Mouse (Mus musculus) intestine, embryonic 14.5 days (tissue): Measurements from ENCODE around the gene 1810049J17Rik. TPM values are rescaled to one million over a fixed set of nuclear protein-coding genes. Genes with fewer than 3 reads are reported as not detected.

Source experiments
- ATAC-seq: fragments of 200-750 bp; cut with Nextera tagmentation; replicated peaks from 2 replicates; pipeline ENCODE4 v1.8.0; 2017; ENCODE audit warnings: low read depth, moderate number of reproducible peaks, moderate TSS enrichment, moderate library complexity; ENCODE audit not compliant: low FRiP score, low TSS enrichment
- DNase-seq: peaks from one replicate; pipeline ENCODE4 v3.0.0-alpha.2; 2018; ENCODE audit warnings: low spot score
- H3K27ac ChIP-seq: fragments of 300-500 bp; sonication (generic); 2 replicates; pipeline ENCODE4 v1.5.1; 2014; ENCODE audit warnings: low read depth, mild to moderate bottlenecking, control low read depth
- H3K27me3 ChIP-seq: fragments of 300-500 bp; sonication (generic); replicated peaks from 2 replicates; pipeline ENCODE4 v1.6.1; 2014; ENCODE audit warnings: low read length, control low read depth; ENCODE audit not compliant: control insufficient read depth, insufficient read depth
- H3K36me3 ChIP-seq: fragments of 300-500 bp; sonication (generic); 2 replicates; pipeline ENCODE4 v1.6.1; 2014; ENCODE audit warnings: low read length, control low read depth; ENCODE audit not compliant: control insufficient read depth, insufficient read depth
- H3K4me1 ChIP-seq: fragments of 300-500 bp; sonication (generic); replicated peaks from 2 replicates; pipeline ENCODE4 v1.6.1; 2014; ENCODE audit warnings: low read length, control low read depth, mixed read lengths; ENCODE audit not compliant: control insufficient read depth, insufficient read depth
- H3K4me2 ChIP-seq: fragments of 300-500 bp; sonication (generic); 2 replicates; pipeline ENCODE4 v1.6.1; 2014; ENCODE audit warnings: low read length
- H3K4me3 ChIP-seq: fragments of 300-500 bp; sonication (generic); 2 replicates; pipeline ENCODE4 v1.5.1; 2014; ENCODE audit warnings: low read depth, low read length, control low read depth, mixed read lengths
- H3K9ac ChIP-seq: fragments of 300-500 bp; sonication (generic); 2 replicates; pipeline ENCODE4 v1.6.1; 2014; ENCODE audit warnings: mild to moderate bottlenecking, low read length
- H3K9me3 ChIP-seq: fragments of 300-500 bp; sonication (generic); 2 replicates; pipeline ENCODE4 v1.6.1; 2016; ENCODE audit warnings: low read length, control low read depth; ENCODE audit not compliant: control insufficient read depth
- WGBS: fragments of 180-500 bp; shearing (Covaris S2); extraction: QIAGEN DNeasy Blood & Tissue Kit; methylation state at CpG from one replicate; pipeline ENCODE4 v1.1.7; 2014; 5-methylcytosine and 5-hydroxymethylcytosine counted together
- polyA plus RNA-seq: library from polyadenylated mRNA; unstranded; fragments of >200 nt; fragmentation: Nextera tagmentation; extraction: Ambion mirVana; gene quantifications from 2 replicates; pipeline ENCODE4 v1.2.1, GENCODE M21; 2014

1810049J17Rik gene
- polyA plus RNA-seq, 1 experiment from 2014 or later, result 1.7 TPM

GRCm38 (mm10) chr15:12355261-12355660 lies 33.6 kb upstream of the 1810049J17Rik start:
- 76% methylated on average over 6 of the region's 6 CpGs for WGBS
- no peak for ATAC-seq
- peaks cover 57% of the 10 kb centered on the region for H3K36me3 ChIP-seq

GRCm38 (mm10) chr15:12354281-12354810 lies 32.6 kb upstream of the 1810049J17Rik start:
- H3K4me2 ChIP-seq, result no peak overlapping the region
- H3K27me3 ChIP-seq, result no peaks in the 10 kb centered on the region
- no peak for ATAC-seq
- no peaks in the 10 kb centered on the region for H3K9me3 ChIP-seq
- 93% methylated on average over 2 of the region's 2 CpGs for WGBS
- no peak overlapping the region for H3K9ac ChIP-seq
- no peaks in the 10 kb centered on the region for H3K4me1 ChIP-seq
- no peak overlapping the region for H3K27ac ChIP-seq
- no peak for DNase-seq
- peaks cover 65% of the 10 kb centered on the region for H3K36me3 ChIP-seq
- no peak overlapping the region for H3K4me3 ChIP-seq

More at GRCm38 (mm10) chr15:12355261-12355660, 33.6 kb upstream of the 1810049J17Rik start:
- DNase-seq, result no peak
- Histone ChIP-seq H3K4me3 (no peak overlapping the region), H3K27ac (0 out of 2 replicates have a peak overlapping the region, but pooled peaks have one; percentile 10), H3K27me3 (no peaks in the 10 kb centered on the region), H3K4me1 (no peaks in the 10 kb centered on the region), H3K9ac (no peak overlapping the region), H3K4me2 (no peak overlapping the region), H3K9me3 (no peaks in the 10 kb centered on the region)

GRCm38 (mm10) chr15:12351470-12351869 lies 29.8 kb upstream of the 1810049J17Rik start:
- ATAC-seq (no peak), DNase-seq (no peak)
- Histone ChIP-seq H3K27ac (no peak overlapping the region), H3K9ac (no peak overlapping the region), H3K36me3 (peaks cover 69% of the 10 kb centered on the region), H3K4me2 (no peak overlapping the region), H3K27me3 (no peaks in the 10 kb centered on the region), H3K9me3 (no peaks in the 10 kb centered on the region), H3K4me1 (no peaks in the 10 kb centered on the region), H3K4me3 (no peak overlapping the region)
- 94% methylated on average over 7 of the region's 7 CpGs for WGBS

- Histone ChIP-seq H3K4me3 (no peak overlapping the region), H3K27ac (no peak overlapping the region), H3K4me1 (no peaks in the 10 kb centered on the region), H3K36me3 (peaks cover 63% of the 10 kb centered on the region), H3K9me3 (no peaks in the 10 kb centered on the region), H3K9ac (no peak overlapping the region), H3K27me3 (no peaks in the 10 kb centered on the region), H3K4me2 (no peak overlapping the region)
- 87% methylated on average over 5 of the region's 5 CpGs for WGBS
- ATAC-seq, result no peak
- no peak for DNase-seq
These were observed 28.1 kb upstream of the 1810049J17Rik start for GRCm38 (mm10) chr15:12349840-12350239.

- Histone ChIP-seq H3K27ac (no peak overlapping the region), H3K27me3 (no peaks in the 10 kb centered on the region), H3K36me3 (peaks cover 63% of the 10 kb centered on the region), H3K4me1 (no peaks in the 10 kb centered on the region), H3K4me2 (no peak overlapping the region), H3K9me3 (no peaks in the 10 kb centered on the region), H3K4me3 (no peak overlapping the region), H3K9ac (no peak overlapping the region)
- ATAC-seq (no peak), DNase-seq (no peak)
- 88% methylated on average over 3 of the region's 3 CpGs for WGBS
These were observed 27.3 kb upstream of the 1810049J17Rik start for GRCm38 (mm10) chr15:12348950-12349349.

- H3K36me3 ChIP-seq, result peaks cover 53% of the 10 kb centered on the region
- no peak overlapping the region for H3K4me2 ChIP-seq
- no peak overlapping the region for H3K27ac ChIP-seq
- no peak for DNase-seq
- no peaks in the 10 kb centered on the region for H3K9me3 ChIP-seq
- no peaks in the 10 kb centered on the region for H3K27me3 ChIP-seq
- no peak overlapping the region for H3K4me3 ChIP-seq
- no peak for ATAC-seq
- WGBS, result 100% methylated on average over 3 of the region's 3 CpGs
- H3K9ac ChIP-seq, result no peak overlapping the region
- H3K4me1 ChIP-seq, result no peaks in the 10 kb centered on the region
These were observed 25.2 kb upstream of the 1810049J17Rik start for GRCm38 (mm10) chr15:12346916-12347315.

- no peak overlapping the region for H3K4me3 ChIP-seq
- peaks cover 6% of the 10 kb centered on the region; the same call in 1 of the 2 replicates for H3K4me1 ChIP-seq
- H3K27ac ChIP-seq, result no peak overlapping the region
- H3K27me3 ChIP-seq, result no peaks in the 10 kb centered on the region
- DNase-seq (no peak), ATAC-seq (no peak; the same call in 1 of the 2 replicates)
- H3K9me3 ChIP-seq, result no peaks in the 10 kb centered on the region
- H3K36me3 ChIP-seq, result peaks cover 24% of the 10 kb centered on the region
- no peak overlapping the region for H3K9ac ChIP-seq
- 55% methylated on average over 4 of the region's 4 CpGs for WGBS
- H3K4me2 ChIP-seq, result no peak overlapping the region
These were observed 19.7 kb upstream of the 1810049J17Rik start for GRCm38 (mm10) chr15:12341401-12341758.

GRCm38 (mm10) chr15:12340536-12341400 lies 19.1 kb upstream of the 1810049J17Rik start:
- 73% methylated on average over 5 of the region's 5 CpGs for WGBS
- DNase-seq (no peak), ATAC-seq (no peak)
- Histone ChIP-seq H3K36me3 (peaks cover 24% of the 10 kb centered on the region), H3K27me3 (no peaks in the 10 kb centered on the region), H3K4me3 (no peak overlapping the region), H3K4me1 (peaks cover 6% of the 10 kb centered on the region; the same call in 1 of the 2 replicates), H3K9me3 (no peaks in the 10 kb centered on the region), H3K4me2 (no peak overlapping the region), H3K9ac (no peak overlapping the region), H3K27ac (no peak overlapping the region)
